Mouse (Mus musculus): ENCODE data around the gene Primpol. TPM values are rescaled to one million over a fixed set of nuclear protein-coding genes. Genes with fewer than 3 reads are reported as not detected.
"Not testable (repeated sequence)": the region's sequence is repeated elsewhere in the genome, so short reads cannot be mapped to it uniquely, and the experiment has no call there.

Primpol gene
- total RNA-seq, 2 experiments from 2014 or later: 4.3 to 6.5 TPM

GRCm38 (mm10) chr8:46612913-46613312, 4.1 kb downstream of the Primpol start:
- DNase-seq (ENCODE audit: extremely low spot score in 1 of 2, low spot score in 2 of 2): no peak
- intact Hi-C loops (cut with DNase I): no loop called here

GRCm38 (mm10) chr8:46611557-46611956, 5.5 kb downstream of the Primpol start:
- intact Hi-C loops (cut with DNase I): no loop called here
- DNase-seq (ENCODE audit: extremely low spot score in 1 of 2, low spot score in 2 of 2): no peak

- DNase-seq (ENCODE audit: extremely low spot score in 1 of 2, low spot score in 2 of 2): no peak
- intact Hi-C loops (cut with DNase I): no loop called here
Measured at GRCm38 (mm10) chr8:46606930-46607329, 10.1 kb downstream of the Primpol start.

GRCm38 (mm10) chr8:46603587-46603986, 13.4 kb downstream of the Primpol start:
- intact Hi-C loops (cut with DNase I): no loop called here
- no peak for DNase-seq (ENCODE audit: extremely low spot score in 1 of 2, low spot score in 2 of 2)

- intact Hi-C loops (cut with DNase I): no loop called here
- no peak for DNase-seq (ENCODE audit: extremely low spot score in 1 of 2, low spot score in 2 of 2)
Measured at GRCm38 (mm10) chr8:46600959-46601707, 15.9 kb downstream of the Primpol start.

GRCm38 (mm10) chr8:46599314-46599904, 17.6 kb downstream of the Primpol start:
- intact Hi-C loops (cut with DNase I): no loop called here
- DNase-seq (ENCODE audit: extremely low spot score in 1 of 2, low spot score in 2 of 2): no peak

- intact Hi-C loops (cut with DNase I): no loop called here
- no peak for DNase-seq (ENCODE audit: extremely low spot score in 1 of 2, low spot score in 2 of 2)
Measured at GRCm38 (mm10) chr8:46598753-46599152, 18.3 kb downstream of the Primpol start.

- intact Hi-C loops (cut with DNase I): no loop called here
- DNase-seq (ENCODE audit: extremely low spot score in 1 of 2, low spot score in 2 of 2): no peak
Measured at GRCm38 (mm10) chr8:46598114-46598513, 18.9 kb downstream of the Primpol start.

- DNase-seq (ENCODE audit: extremely low spot score in 1 of 2, low spot score in 2 of 2): no peak
- intact Hi-C loops (cut with DNase I): no loop called here
Measured at GRCm38 (mm10) chr8:46597411-46597810, 19.6 kb downstream of the Primpol start.

- DNase-seq (ENCODE audit: extremely low spot score in 1 of 2, low spot score in 2 of 2): no peak
- intact Hi-C loops (cut with DNase I): no loop called here
Measured at GRCm38 (mm10) chr8:46596530-46596929, 20.5 kb downstream of the Primpol start.

- intact Hi-C loops (cut with DNase I): no loop called here
- peak; percentile 23 to 40 for DNase-seq (ENCODE audit: extremely low spot score in 1 of 2, low spot score in 2 of 2)
Measured at GRCm38 (mm10) chr8:46595593-46595992, 21.4 kb downstream of the Primpol start.

- intact Hi-C loops (cut with DNase I): no loop called here
- no peak for DNase-seq (ENCODE audit: extremely low spot score in 1 of 2, low spot score in 2 of 2)
Measured at GRCm38 (mm10) chr8:46593772-46594171, 23.2 kb downstream of the Primpol start.

- no peak for DNase-seq (ENCODE audit: extremely low spot score in 1 of 2, low spot score in 2 of 2)
- intact Hi-C loops (cut with DNase I): no loop called here
Measured at GRCm38 (mm10) chr8:46593067-46593466, 23.9 kb downstream of the Primpol start.

- intact Hi-C loops (cut with DNase I): no loop called here
- no peak for DNase-seq (ENCODE audit: extremely low spot score in 1 of 2, low spot score in 2 of 2)
Measured at GRCm38 (mm10) chr8:46588663-46589062, 28.3 kb downstream of the Primpol start.

GRCm38 (mm10) chr8:46587911-46588310, 29.1 kb downstream of the Primpol start:
- no peak for DNase-seq (ENCODE audit: extremely low spot score in 1 of 2, low spot score in 2 of 2)
- intact Hi-C loops (cut with DNase I): no loop called here

- no peak for DNase-seq (ENCODE audit: extremely low spot score in 1 of 2, low spot score in 2 of 2)
- intact Hi-C loops (cut with DNase I): no loop called here
Measured at GRCm38 (mm10) chr8:46585576-46585975, 31.4 kb downstream of the Primpol start.

- intact Hi-C loops (cut with DNase I); DNase-seq (ENCODE audit: extremely low spot score in 1 of 2, low spot score in 2 of 2): not testable (repeated sequence)
Measured at GRCm38 (mm10) chr8:46584328-46584727, 32.7 kb downstream of the Primpol start.

- DNase-seq (ENCODE audit: extremely low spot score in 1 of 2, low spot score in 2 of 2): no peak
- intact Hi-C loops (cut with DNase I): no loop called here
Measured at GRCm38 (mm10) chr8:46578794-46579193, 38.2 kb downstream of the Primpol start.

GRCm38 (mm10) chr8:46573964-46574363, 43.0 kb downstream of the Primpol start:
- no peak for DNase-seq (ENCODE audit: extremely low spot score in 1 of 2, low spot score in 2 of 2)
- intact Hi-C loops (cut with DNase I): no loop called here

GRCm38 (mm10) chr8:46573446-46573845, 43.6 kb downstream of the Primpol start:
- intact Hi-C loops (cut with DNase I): no loop called here
- DNase-seq (ENCODE audit: extremely low spot score in 1 of 2, low spot score in 2 of 2): no peak

GRCm38 (mm10) chr8:46570673-46571072, 46.3 kb downstream of the Primpol start:
- no peak for DNase-seq (ENCODE audit: extremely low spot score in 1 of 2, low spot score in 2 of 2)
- intact Hi-C loops (cut with DNase I): no loop called here

All from left cerebral cortex, postnatal 10 days (tissue).